Mouse (Mus musculus): ENCODE data around the gene Chrna1. TPM values are rescaled to one million over a fixed set of nuclear protein-coding genes. Genes with fewer than 3 reads are reported as not detected.

The Chrna1 gene
- polyA plus RNA-seq, 1 experiment from 2014 or later: 10.8 TPM

Other genes with a start within 250 kb of the Chrna1 start
- 5.9 and 6.9 TPM in 2 replicates for gene Gpr155, start 193.8 kb downstream of the Chrna1 start, polyA plus RNA-seq (2015; fragmentation: Nextera tagmentation; extraction: Ambion mirVana)
- 15.1 TPM in 2 replicates for gene Wipf1, start 50.6 kb downstream of the Chrna1 start, polyA plus RNA-seq (2015; fragmentation: Nextera tagmentation; extraction: Ambion mirVana)
- gene Chn1, start 195.0 kb upstream of the Chrna1 start, polyA plus RNA-seq (2015; fragmentation: Nextera tagmentation; extraction: Ambion mirVana): 18.4 and 20.2 TPM in 2 replicates